Mouse (Mus musculus): ENCODE data around the gene G430095P16Rik. TPM values are rescaled to one million over a fixed set of nuclear protein-coding genes. Genes with fewer than 3 reads are reported as not detected.

The G430095P16Rik gene
- polyA plus RNA-seq, 1 experiment from 2014 or later, result 3.8 TPM

DNA sequence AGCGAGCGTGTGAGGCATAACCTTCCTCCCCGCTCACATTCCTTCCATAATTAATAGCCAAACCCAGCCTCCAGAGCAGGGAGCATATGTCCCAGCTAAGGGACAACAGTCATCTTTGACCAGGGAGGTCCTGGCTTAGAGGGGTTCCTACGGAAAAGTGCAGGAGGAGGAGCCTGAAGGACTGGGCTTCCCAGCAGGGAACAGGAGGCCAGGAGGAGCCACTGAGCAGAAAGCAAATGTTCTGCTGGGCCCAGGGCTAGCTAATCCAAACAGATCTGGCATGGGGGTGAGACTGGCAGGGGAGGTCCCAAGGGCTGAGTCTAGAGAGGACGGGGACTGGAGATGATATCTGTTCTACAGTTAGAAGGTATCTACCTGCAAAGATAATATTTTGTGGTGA, 34.7 kb downstream of the G430095P16Rik start:
- no peak overlapping the region for H3K4me2 ChIP-seq
- no peaks in the 10 kb centered on the region for H3K9me3 ChIP-seq (replicated peaks)
- H3K4me3 ChIP-seq, result no peak overlapping the region
- H3K36me3 ChIP-seq (ENCODE audit: poor library complexity, severe bottlenecking), result peaks cover 65% of the 10 kb centered on the region
- ATAC-seq, result no peak
- whole genome bisulfite sequencing, result 47% methylated on average over 5 of the region's 5 CpGs
- no peak overlapping the region for H3K9ac ChIP-seq
- no peak overlapping the region for H3K27ac ChIP-seq
- peaks cover 16% of the 10 kb centered on the region for H3K27me3 ChIP-seq
- peaks cover 46% of the 10 kb centered on the region for H3K4me1 ChIP-seq

DNA sequence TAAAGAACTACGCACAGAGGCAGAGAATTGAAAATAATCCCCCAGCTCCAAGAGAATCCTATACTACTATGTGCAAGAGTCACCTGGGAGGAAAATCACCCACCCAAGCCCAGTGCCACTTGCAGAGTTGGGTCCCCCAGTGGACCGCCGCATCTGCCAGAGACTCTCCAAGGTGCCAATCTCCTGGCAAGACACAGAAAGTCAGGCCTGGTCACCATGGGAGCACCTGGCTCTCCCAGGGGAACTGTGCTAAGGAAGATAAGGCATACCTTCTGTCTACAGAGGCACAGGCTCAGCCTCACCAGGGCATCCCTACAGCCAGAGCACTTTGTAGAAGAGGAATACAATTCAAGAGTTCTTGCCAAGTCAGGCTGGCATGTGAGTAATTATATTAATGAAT, 35.5 kb downstream of the G430095P16Rik start:
- ATAC-seq, result no peak
- no peak overlapping the region for H3K27ac ChIP-seq
- H3K9ac ChIP-seq, result no peak overlapping the region
- 95% methylated on average over 3 of the region's 3 CpGs for WGBS
- peaks cover 9% of the 10 kb centered on the region for H3K27me3 ChIP-seq
- H3K9me3 ChIP-seq (replicated peaks), result no peaks in the 10 kb centered on the region
- no peak overlapping the region for H3K4me2 ChIP-seq
- peaks cover 64% of the 10 kb centered on the region for H3K36me3 ChIP-seq (ENCODE audit: poor library complexity, severe bottlenecking)
- peaks cover 40% of the 10 kb centered on the region for H3K4me1 ChIP-seq
- no peak overlapping the region for H3K4me3 ChIP-seq

DNA sequence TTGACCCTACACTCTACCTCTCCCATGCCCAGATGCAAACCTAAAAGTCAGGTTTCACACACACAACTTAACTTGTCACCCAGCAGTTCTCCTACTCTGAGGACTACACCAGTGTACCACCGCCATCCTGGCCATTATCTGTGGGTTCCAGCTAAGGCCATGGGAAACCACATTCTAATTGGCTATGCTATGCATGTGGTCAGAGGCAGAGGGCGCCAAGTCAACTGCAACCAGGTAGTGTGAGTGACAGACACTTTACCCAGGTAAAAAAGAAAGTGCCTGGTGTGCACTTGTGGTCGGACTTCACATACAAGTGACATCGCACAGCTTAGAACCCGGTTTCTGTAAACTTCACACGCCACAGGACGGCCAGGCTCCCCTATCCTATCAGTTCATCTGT, 36.3 kb downstream of the G430095P16Rik start:
- no peak overlapping the region for H3K4me3 ChIP-seq
- peaks cover 58% of the 10 kb centered on the region for H3K36me3 ChIP-seq (ENCODE audit: poor library complexity, severe bottlenecking)
- H3K4me2 ChIP-seq, result no peak overlapping the region
- ATAC-seq, result no peak
- H3K27me3 ChIP-seq, result peaks cover 10% of the 10 kb centered on the region; the same call in 1 of the 2 replicates
- 63% methylated on average over 7 of the region's 7 CpGs for WGBS
- no peaks in the 10 kb centered on the region for H3K9me3 ChIP-seq (replicated peaks)
- H3K9ac ChIP-seq, result 0 out of 2 replicates have a peak overlapping the region, but pooled peaks have one; percentile 22
- H3K4me1 ChIP-seq, result peaks cover 46% of the 10 kb centered on the region
- H3K27ac ChIP-seq, result no peak overlapping the region; the same call in 1 of the 2 replicates

DNA sequence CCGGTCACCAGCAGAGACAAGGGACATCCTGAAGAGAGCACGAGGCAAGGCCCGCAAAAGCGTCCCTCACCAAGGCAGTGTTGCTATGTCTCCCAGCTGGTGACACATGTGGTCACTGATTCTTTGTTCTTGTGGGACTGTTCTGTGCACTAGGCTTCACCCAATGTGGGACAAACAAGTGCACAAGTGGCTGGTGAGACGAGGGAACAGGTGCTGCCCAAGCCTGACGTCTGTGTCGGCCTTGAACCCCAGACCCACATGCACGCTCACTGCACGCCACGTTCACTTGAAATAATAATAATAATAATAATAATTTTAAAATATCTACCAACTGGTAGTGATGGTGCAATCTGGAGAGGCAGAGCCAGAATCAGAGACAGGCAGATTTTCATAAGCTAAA, 36.9 kb downstream of the G430095P16Rik start:
- 91% methylated on average over 10 of the region's 10 CpGs for WGBS
- H3K4me2 ChIP-seq, result no peak overlapping the region
- peaks cover 51% of the 10 kb centered on the region for H3K4me1 ChIP-seq
- no peak overlapping the region for H3K4me3 ChIP-seq
- no peak for ATAC-seq
- H3K27me3 ChIP-seq, result peaks cover 11% of the 10 kb centered on the region
- H3K9me3 ChIP-seq (replicated peaks), result no peaks in the 10 kb centered on the region
- H3K27ac ChIP-seq, result no peak overlapping the region; the same call in 1 of the 2 replicates
- H3K36me3 ChIP-seq (ENCODE audit: poor library complexity, severe bottlenecking), result peaks cover 58% of the 10 kb centered on the region
- no peak overlapping the region for H3K9ac ChIP-seq

DNA sequence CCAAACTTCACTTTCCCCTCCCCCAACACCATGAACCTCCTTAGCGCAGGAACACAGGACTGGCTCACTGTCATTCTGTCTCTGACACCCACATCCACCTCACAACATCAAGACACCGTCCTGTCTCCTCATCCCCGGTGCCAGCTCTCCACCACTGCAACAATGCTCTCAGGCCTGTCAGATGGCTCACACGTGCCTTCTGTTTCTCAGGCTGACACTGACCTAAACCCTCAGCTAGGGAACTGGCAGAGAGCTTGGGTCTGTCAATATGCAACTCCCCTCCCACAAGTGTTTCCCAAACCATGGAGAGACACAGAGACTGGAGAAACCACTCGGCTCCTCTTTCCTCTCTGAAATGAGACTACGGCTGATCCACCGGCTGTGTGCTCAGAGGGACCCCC, 37.6 kb downstream of the G430095P16Rik start:
- Histone ChIP-seq H3K36me3 (ENCODE audit: poor library complexity, severe bottlenecking) (peaks cover 56% of the 10 kb centered on the region), H3K27me3 (peaks cover 16% of the 10 kb centered on the region), H3K4me1 (peaks cover 58% of the 10 kb centered on the region), H3K9ac (no peak overlapping the region), H3K9me3 (replicated peaks) (no peaks in the 10 kb centered on the region), H3K4me2 (peak overlapping the region; percentile 14; the same call in 1 of the 2 replicates), H3K27ac (no peak overlapping the region), H3K4me3 (no peak overlapping the region; the same call in 1 of the 2 replicates)
- no peak for ATAC-seq
- WGBS, result 48% methylated on average over 7 of the region's 7 CpGs

DNA sequence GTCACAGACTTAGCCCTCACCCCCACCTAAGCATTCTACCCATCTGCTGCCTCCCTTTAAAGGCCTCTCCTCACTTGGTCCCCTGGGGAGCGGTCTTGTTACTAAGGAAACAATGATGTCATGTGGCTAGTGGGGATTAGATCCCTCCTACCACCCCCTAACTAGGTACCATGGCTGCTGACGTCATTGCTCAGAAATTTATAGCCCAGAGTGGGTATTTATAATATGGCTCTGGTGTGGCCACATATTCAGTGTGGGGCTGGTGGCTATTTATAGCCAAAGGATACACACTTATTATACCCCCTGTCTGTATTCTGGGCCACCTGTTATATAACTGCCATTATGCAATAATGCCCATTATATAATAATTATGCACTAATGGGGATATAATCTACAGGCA, 38.1 kb downstream of the G430095P16Rik start:
- Histone ChIP-seq H3K9me3 (replicated peaks) (no peaks in the 10 kb centered on the region), H3K4me2 (peak overlapping the region; percentile 14), H3K4me3 (no peak overlapping the region; the same call in 1 of the 2 replicates), H3K4me1 (peaks cover 63% of the 10 kb centered on the region), H3K36me3 (ENCODE audit: poor library complexity, severe bottlenecking) (peaks cover 54% of the 10 kb centered on the region), H3K9ac (no peak overlapping the region), H3K27me3 (peaks cover 12% of the 10 kb centered on the region; the same call in 1 of the 2 replicates), H3K27ac (no peak overlapping the region)
- no peak for ATAC-seq
- 26% methylated on average over 2 of the region's 2 CpGs for WGBS

DNA sequence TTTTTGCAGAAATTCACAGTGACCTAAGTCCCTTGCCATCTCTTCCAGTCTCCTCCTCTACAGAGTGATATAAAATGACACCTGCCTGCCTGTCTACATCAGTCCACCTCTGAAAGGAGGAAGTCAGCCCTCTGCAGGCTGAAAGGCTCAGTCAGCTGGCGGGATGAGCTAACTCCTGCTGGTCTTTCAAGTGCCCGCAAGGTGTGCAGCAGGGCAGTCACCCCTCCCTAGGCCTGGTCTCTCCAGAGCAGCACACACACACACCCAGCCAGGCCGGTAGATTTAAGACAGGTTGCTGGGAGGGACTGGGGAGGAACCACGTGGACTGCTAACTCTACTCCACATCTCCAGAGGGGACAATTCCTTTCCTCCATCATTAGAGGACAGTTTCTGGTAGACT, 41.3 kb downstream of the G430095P16Rik start:
- Histone ChIP-seq H3K4me1 (peaks cover 72% of the 10 kb centered on the region), H3K36me3 (ENCODE audit: poor library complexity, severe bottlenecking) (peaks cover 52% of the 10 kb centered on the region), H3K9ac (no peak overlapping the region), H3K9me3 (replicated peaks) (no peaks in the 10 kb centered on the region), H3K4me3 (no peak overlapping the region), H3K27ac (0 out of 2 replicates have a peak overlapping the region, but pooled peaks have one; percentile 61), H3K27me3 (peaks cover 36% of the 10 kb centered on the region), H3K4me2 (peak overlapping the region; percentile 64)
- ATAC-seq, result no peak
- WGBS, result 68% methylated on average over 4 of the region's 4 CpGs

DNA sequence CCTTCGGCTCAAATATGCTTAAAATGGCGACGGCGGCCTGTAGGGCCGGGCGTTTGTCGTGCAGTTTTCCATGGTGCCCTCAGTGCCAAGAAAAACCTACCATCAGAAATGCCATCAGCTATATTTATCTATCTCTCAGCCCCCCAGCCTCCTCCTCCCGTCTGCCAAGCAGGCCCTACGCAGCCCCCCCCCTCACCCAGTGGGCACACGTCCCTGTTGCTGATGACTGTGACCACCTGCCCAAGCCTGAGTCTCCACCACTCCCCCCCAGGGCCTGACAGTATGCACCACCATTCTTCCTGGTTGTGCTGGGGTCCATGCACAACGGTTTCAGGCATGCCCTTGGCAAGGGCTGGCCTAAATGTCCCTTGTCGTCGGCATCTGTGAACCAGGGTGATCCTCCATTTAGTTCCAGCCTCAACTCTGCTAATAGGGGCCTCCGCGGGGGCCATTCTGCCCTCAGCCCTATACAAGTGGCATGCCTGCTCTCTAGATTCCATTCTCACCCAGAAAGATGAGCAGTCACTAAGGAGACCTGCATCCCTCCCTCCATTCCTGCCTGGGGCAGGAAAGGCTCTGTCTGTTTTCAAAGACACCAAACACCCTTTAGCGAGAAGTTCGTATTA, 42.2 kb downstream of the G430095P16Rik start:
- Histone ChIP-seq H3K4me1 (peaks cover 72% of the 10 kb centered on the region), H3K27ac (peak overlapping the region; percentile 61), H3K27me3 (peaks cover 45% of the 10 kb centered on the region), H3K4me2 (peak overlapping the region; percentile 64), H3K9ac (peak overlapping the region; percentile 68), H3K4me3 (peak overlapping the region; percentile 27), H3K9me3 (replicated peaks) (no peaks in the 10 kb centered on the region), H3K36me3 (ENCODE audit: poor library complexity, severe bottlenecking) (peaks cover 54% of the 10 kb centered on the region)
- ATAC-seq, result no peak
- WGBS, result 65% methylated on average over 17 of the region's 17 CpGs

DNA sequence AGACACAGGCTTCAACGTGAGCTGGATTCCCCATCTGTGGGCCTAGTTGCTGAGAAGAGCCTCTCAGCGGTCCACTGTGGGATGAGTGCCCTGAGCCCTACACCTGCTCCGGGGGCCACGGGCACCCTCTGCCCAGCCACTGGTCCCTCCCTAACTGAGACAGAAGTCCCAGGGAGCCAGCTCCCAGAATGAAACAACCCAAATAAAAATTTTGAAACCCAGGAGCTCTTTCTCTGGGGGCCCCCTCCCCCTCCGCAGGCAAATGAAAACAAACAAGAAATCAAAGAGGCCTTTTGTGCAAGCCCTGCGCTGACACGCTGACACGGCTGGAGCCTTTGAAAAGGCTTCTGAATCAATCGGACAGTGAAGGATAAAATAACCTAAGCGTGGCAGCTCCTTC, 42.8 kb downstream of the G430095P16Rik start:
- Histone ChIP-seq H3K36me3 (ENCODE audit: poor library complexity, severe bottlenecking) (peaks cover 54% of the 10 kb centered on the region), H3K27ac (peak overlapping the region; percentile 61), H3K4me3 (peak overlapping the region; percentile 27), H3K4me2 (peak overlapping the region; percentile 64), H3K27me3 (peaks cover 49% of the 10 kb centered on the region), H3K4me1 (peaks cover 73% of the 10 kb centered on the region), H3K9me3 (replicated peaks) (no peaks in the 10 kb centered on the region), H3K9ac (peak overlapping the region; percentile 68)
- ATAC-seq, result no peak
- WGBS, result 6% methylated on average over 10 of the region's 10 CpGs

DNA sequence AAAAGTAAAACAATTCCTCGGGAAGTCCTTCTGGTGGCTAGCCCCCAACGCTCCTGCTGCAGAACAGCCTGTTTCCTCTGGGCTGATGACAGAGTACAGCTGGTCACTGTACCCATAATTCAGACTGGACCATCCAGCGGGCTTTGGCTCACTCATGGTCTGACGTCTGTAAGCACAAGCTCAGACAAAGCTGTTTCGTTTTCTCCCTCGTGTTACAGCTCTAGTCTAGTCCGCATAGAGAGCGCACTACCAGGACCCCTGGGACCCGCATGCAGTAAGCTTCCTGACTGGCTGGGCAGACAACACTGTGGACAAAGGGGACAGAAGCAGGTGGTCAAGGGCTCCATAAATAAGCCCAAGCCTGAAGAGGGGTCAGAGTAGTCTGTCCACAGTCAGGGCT, 43.6 kb downstream of the G430095P16Rik start:
- Histone ChIP-seq H3K4me3 (peak overlapping the region; percentile 27), H3K27ac (peak overlapping the region; percentile 61), H3K9ac (peak overlapping the region; percentile 68), H3K36me3 (ENCODE audit: poor library complexity, severe bottlenecking) (peaks cover 54% of the 10 kb centered on the region), H3K27me3 (peaks cover 56% of the 10 kb centered on the region), H3K4me1 (peaks cover 73% of the 10 kb centered on the region), H3K9me3 (replicated peaks) (no peaks in the 10 kb centered on the region), H3K4me2 (peak overlapping the region; percentile 64)
- 47% methylated on average over 9 of the region's 9 CpGs for WGBS
- ATAC-seq, result no peak

DNA sequence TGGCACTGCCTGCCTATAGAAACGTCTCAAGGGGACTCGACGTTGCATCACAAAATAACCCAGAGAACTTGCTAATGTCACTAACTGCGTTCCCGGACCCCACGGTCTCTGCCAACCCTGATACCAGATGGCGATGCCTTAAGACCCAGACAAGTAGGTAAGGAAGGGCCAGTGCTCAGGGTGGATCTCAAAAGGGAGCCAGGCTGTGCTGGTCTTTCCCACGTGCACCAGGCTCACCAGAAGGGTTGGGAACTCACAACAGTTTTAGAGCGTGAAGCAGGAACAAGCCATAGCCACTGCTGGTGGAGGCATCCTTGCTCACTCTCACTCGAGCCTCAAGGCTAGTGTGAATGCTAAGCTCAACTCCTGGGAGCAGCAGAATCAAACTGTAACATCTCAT, 44.4 kb downstream of the G430095P16Rik start:
- H3K4me2 ChIP-seq, result peak overlapping the region; percentile 64
- 75% methylated on average over 10 of the region's 10 CpGs for whole genome bisulfite sequencing
- H3K9ac ChIP-seq, result peak overlapping the region; percentile 68
- peaks cover 64% of the 10 kb centered on the region for H3K27me3 ChIP-seq
- ATAC-seq, result no peak
- peaks cover 79% of the 10 kb centered on the region for H3K4me1 ChIP-seq
- peaks cover 52% of the 10 kb centered on the region for H3K36me3 ChIP-seq (ENCODE audit: poor library complexity, severe bottlenecking)
- H3K9me3 ChIP-seq (replicated peaks), result no peaks in the 10 kb centered on the region
- peak overlapping the region; percentile 61; the same call in 1 of the 2 replicates for H3K27ac ChIP-seq
- peak overlapping the region; percentile 27; the same call in 1 of the 2 replicates for H3K4me3 ChIP-seq

DNA sequence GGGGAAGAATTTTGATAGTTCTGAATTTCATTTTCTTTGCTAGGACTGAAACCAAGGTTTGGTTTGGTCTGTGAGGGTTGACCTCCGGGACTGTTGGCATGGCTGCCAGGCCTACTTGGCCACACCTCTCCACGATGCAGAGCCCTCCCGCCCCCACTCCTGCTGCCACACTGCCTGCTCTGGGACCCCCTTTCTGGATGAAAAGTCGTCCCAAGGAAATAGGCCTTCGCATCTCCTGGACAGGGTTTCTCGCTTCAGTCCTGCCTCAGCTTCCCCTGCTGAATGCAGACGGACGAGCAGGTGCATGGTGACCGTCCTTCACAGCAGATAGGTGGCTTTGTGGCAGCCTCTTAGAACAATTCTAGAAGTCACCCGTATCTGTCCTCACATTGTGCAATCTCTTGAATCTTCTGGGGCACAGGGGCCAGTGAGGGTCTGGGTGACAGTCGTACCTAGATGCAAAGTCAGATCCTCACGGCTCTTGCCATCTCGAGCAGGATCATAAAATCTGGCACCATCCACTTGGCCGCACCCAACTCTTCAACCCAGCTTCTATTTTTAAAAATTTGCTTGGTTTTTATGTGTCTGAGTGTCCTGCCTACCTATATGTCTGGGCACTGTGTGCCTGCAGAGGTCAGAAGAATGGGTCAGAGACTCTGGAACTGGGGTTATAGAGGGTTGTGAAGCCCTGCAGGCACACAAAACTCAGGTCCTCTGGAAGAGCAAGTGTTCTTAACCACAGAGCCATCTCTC, 45.7 kb downstream of the G430095P16Rik start:
- Histone ChIP-seq H3K4me2 (peak overlapping the region; percentile 64), H3K36me3 (ENCODE audit: poor library complexity, severe bottlenecking) (peaks cover 43% of the 10 kb centered on the region), H3K27ac (0 out of 2 replicates have a peak overlapping the region, but pooled peaks have one; percentile 97), H3K4me3 (peak overlapping the region; percentile 45), H3K9me3 (replicated peaks) (no peaks in the 10 kb centered on the region), H3K9ac (peak overlapping the region; percentile 79), H3K4me1 (peaks cover 88% of the 10 kb centered on the region), H3K27me3 (peaks cover 70% of the 10 kb centered on the region)
- ATAC-seq, result no peak
- WGBS, result 87% methylated on average over 14 of the region's 14 CpGs

Data from forebrain, embryonic 13.5 days (tissue).